Mouse (Mus musculus) G1E (cell line): ENCODE data around the gene Catsper4.

ENCODE experiments used
- CTCF ChIP-seq: IDR thresholded peaks from 2 replicates; pipeline ENCODE4 v1.5.1; 2012; ENCODE audit warnings: low read depth, low read length, inconsistent platforms, mixed read lengths
- GATA1 ChIP-seq: IDR thresholded peaks from 2 replicates; pipeline ENCODE4 v1.6.1; 2012; ENCODE audit warnings: borderline replicate concordance, low read length, inconsistent platforms, mixed read lengths
- POLR2AphosphoS5 ChIP-seq: IDR thresholded peaks from 2 replicates; pipeline ENCODE4 v1.6.1; 2012; ENCODE audit warnings: low read depth, low read length, inconsistent platforms; ENCODE audit not compliant: insufficient replicate concordance

DNA sequence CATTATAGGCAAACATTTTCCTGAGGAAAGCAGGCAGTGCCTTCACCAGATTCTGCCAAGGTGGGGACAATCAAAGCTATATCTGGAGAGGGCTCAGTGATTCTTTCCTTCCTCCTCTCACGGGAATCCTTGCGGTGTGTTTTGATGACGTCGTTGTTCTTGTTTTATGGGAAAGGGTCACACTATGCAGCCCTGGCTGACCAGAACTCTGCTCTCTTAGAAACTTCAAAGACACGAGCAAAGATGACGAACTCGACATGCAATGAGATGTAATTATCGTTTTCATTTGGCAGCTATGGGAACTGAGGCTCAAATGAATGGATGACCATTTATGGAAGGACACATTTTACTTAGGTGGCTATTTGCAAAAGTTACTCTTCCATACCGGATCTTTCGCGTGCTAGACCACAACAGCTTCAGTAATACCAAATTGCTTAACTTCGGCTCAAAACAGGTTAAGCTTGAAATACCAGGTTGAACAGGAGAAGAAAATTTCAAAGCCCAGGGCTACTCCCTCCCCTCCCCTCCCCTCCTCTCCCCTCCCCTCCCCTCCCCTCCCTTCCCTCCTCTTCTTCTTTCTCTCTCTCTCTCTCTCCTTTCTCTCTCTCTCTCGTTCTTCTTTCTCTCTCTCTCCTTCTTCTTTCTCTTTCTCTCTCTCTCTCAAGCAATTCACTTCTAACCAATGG is 45.7 kb upstream of the Catsper4 start:
- TF ChIP-seq CTCF (no peak), GATA1 (no peak), POLR2AphosphoS5 (no peak)
